Mouse (Mus musculus) forebrain, postnatal 0 days (tissue): Measurements from ENCODE around the gene Defb36. TPM values are rescaled to one million over a fixed set of nuclear protein-coding genes. Genes with fewer than 3 reads are reported as not detected.

Experiments used
- ATAC-seq: fragments of 200-750 bp; cut with Nextera tagmentation; 2 replicates; pipeline ENCODE4 v1.8.0; 2017; ENCODE audit warnings: mild to moderate bottlenecking, moderate library complexity
- DNase-seq: peaks from one replicate; pipeline ENCODE4 v3.0.0-alpha.2; 2015
- H3K27ac ChIP-seq: fragments of 300-500 bp; sonication (generic); 2 replicates; pipeline ENCODE4 v1.5.1; 2014; ENCODE audit warnings: low read depth, mild to moderate bottlenecking, antibody characterized with exemption, low read length, moderate library complexity, mixed read lengths
- H3K27me3 ChIP-seq: fragments of 300-500 bp; sonication (generic); 2 replicates; pipeline ENCODE4 v1.6.1; 2014; ENCODE audit warnings: mild to moderate bottlenecking, low read length, mixed read lengths; ENCODE audit not compliant: insufficient read depth
- H3K36me3 ChIP-seq: fragments of 300-500 bp; sonication (generic); 2 replicates; pipeline ENCODE4 v1.6.1; 2014; ENCODE audit warnings: mild to moderate bottlenecking, moderate library complexity; ENCODE audit not compliant: insufficient read depth
- H3K4me1 ChIP-seq: fragments of 300-500 bp; sonication (generic); 2 replicates; pipeline ENCODE4 v1.6.1; 2014; ENCODE audit warnings: antibody characterized with exemption; ENCODE audit not compliant: insufficient read depth
- H3K4me2 ChIP-seq: fragments of 300-500 bp; sonication (generic); 2 replicates; pipeline ENCODE4 v1.6.1; 2014; ENCODE audit warnings: low read depth, mild to moderate bottlenecking, moderate library complexity
- H3K4me3 ChIP-seq: fragments of 300-500 bp; sonication (generic); 2 replicates; pipeline ENCODE4 v1.5.1; 2014; ENCODE audit warnings: low read depth, low read length, mixed read lengths
- H3K9ac ChIP-seq: fragments of 300-500 bp; sonication (generic); 2 replicates; pipeline ENCODE4 v1.6.1; 2014; ENCODE audit warnings: mild to moderate bottlenecking
- H3K9me3 ChIP-seq: fragments of 300-500 bp; sonication (generic); 2 replicates; pipeline ENCODE4 v1.6.1; 2016; ENCODE audit warnings: low read length
- CTCF ChIP-seq: sonication (generic); IDR thresholded peaks from 2 replicates; pipeline ENCODE4 v1.5.1; 2016; ENCODE audit warnings: antibody characterized with exemption, control low read depth, low read depth
- WGBS: fragments of 180-500 bp; shearing (Covaris S2); extraction: QIAGEN DNeasy Blood & Tissue Kit; methylation state at CpG from one replicate; pipeline ENCODE4 v1.1.7; 2014; 5-methylcytosine and 5-hydroxymethylcytosine counted together
- polyA plus RNA-seq: library from polyadenylated mRNA; unstranded; fragments of >200 nt; fragmentation: Nextera tagmentation; extraction: Ambion mirVana; gene quantifications from 2 replicates; pipeline ENCODE4 v1.2.1, GENCODE M21; 2015
- total RNA-seq: library from RNA; depleted of rRNA; stranded (reverse); fragments of >200 nt; gene quantifications from 2 replicates; pipeline ENCODE4 v1.2.3, GENCODE M21; 2014

Gene Defb36
- total and polyA plus RNA-seq, 2 experiments from 2014 or later: not detected

GRCm38 (mm10) chr2:152628066-152628465 lies 23.9 kb downstream of the Defb36 start:
- 45% methylated on average over 17 of the region's 17 CpGs for WGBS
- ATAC-seq (no peak), DNase-seq (no peak)
- Histone ChIP-seq H3K9ac (no peak overlapping the region), H3K4me1 (peaks cover 10% of the 10 kb centered on the region; the same call in 1 of the 2 replicates), H3K4me2 (no peak overlapping the region), H3K4me3 (no peak overlapping the region), H3K27ac (no peak overlapping the region), H3K36me3 (no peaks in the 10 kb centered on the region), H3K27me3 (peaks cover 26% of the 10 kb centered on the region), H3K9me3 (no peaks in the 10 kb centered on the region)
- no peak for TF ChIP-seq CTCF

- ATAC-seq: no peak
- no peak for DNase-seq
- H3K4me1 ChIP-seq: peaks cover 10% of the 10 kb centered on the region; the same call in 1 of the 2 replicates
- no peak overlapping the region for H3K27ac ChIP-seq
- no peaks in the 10 kb centered on the region for H3K36me3 ChIP-seq
- 59% methylated on average over 3 of the region's 3 CpGs for WGBS
- H3K4me3 ChIP-seq: no peak overlapping the region
- no peak overlapping the region for H3K9ac ChIP-seq
- no peaks in the 10 kb centered on the region for H3K9me3 ChIP-seq
- TF ChIP-seq CTCF: no peak
- no peak overlapping the region for H3K4me2 ChIP-seq
- H3K27me3 ChIP-seq: peaks cover 26% of the 10 kb centered on the region
Observed at GRCm38 (mm10) chr2:152629239-152629638, 25.1 kb downstream of the Defb36 start.

DNA sequence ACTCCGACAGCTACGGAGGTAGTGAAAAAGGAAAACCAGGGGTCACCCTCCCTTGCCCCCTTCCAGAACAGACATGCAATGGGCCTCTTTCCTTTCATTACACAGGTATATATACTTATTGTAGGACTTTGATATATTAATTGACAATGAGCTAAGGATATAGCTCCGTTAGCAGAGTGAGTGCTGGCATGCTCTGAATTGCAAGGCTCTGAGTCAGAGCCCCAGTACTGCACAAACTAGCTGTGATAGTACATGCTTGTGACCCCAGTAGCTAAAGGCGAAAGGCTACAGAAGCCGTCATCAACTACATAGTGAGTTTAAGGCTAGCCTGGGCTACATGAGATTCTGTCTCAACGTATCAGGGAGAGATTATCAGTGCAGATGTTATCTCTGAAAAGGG lies 25.8 kb downstream of the Defb36 start:
- Histone ChIP-seq H3K4me2 (no peak overlapping the region), H3K4me3 (no peak overlapping the region), H3K36me3 (no peaks in the 10 kb centered on the region), H3K9ac (no peak overlapping the region), H3K27ac (no peak overlapping the region), H3K9me3 (no peaks in the 10 kb centered on the region), H3K4me1 (peaks cover 10% of the 10 kb centered on the region; the same call in 1 of the 2 replicates), H3K27me3 (peaks cover 26% of the 10 kb centered on the region)
- WGBS: 90% methylated on average over 6 of the region's 6 CpGs
- TF ChIP-seq CTCF: no peak
- no peak for ATAC-seq
- DNase-seq: no peak

DNA sequence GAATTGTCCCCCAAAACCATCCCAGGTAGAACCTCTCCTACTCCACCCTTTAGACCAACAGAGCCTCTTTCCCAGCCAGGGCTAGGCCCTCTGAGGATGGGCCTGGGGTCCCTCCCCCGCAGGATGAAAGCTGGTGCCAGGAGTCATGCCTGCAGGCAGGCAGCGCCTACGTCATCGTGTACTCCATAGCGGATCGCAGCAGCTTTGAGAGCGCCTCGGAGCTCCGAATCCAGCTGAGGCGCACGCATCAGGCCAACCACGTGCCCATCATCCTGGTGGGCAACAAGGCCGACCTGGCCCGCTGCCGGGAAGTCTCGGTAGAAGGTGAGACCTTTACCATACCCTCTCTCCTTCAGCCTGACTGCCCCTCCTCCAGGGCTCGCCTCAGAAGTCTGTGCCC lies 29.2 kb downstream of the Defb36 start:
- Histone ChIP-seq H3K4me2 (peak overlapping the region; percentile 33), H3K4me3 (no peak overlapping the region), H3K9ac (no peak overlapping the region), H3K27ac (no peak overlapping the region), H3K9me3 (no peaks in the 10 kb centered on the region), H3K4me1 (no peaks in the 10 kb centered on the region), H3K27me3 (peaks cover 8% of the 10 kb centered on the region), H3K36me3 (no peaks in the 10 kb centered on the region)
- DNase-seq: peak; percentile 36
- 44% methylated on average over 17 of the region's 17 CpGs for WGBS
- no peak for TF ChIP-seq CTCF
- peak; percentile 58; the same call in 1 of the 2 replicates for ATAC-seq

DNA sequence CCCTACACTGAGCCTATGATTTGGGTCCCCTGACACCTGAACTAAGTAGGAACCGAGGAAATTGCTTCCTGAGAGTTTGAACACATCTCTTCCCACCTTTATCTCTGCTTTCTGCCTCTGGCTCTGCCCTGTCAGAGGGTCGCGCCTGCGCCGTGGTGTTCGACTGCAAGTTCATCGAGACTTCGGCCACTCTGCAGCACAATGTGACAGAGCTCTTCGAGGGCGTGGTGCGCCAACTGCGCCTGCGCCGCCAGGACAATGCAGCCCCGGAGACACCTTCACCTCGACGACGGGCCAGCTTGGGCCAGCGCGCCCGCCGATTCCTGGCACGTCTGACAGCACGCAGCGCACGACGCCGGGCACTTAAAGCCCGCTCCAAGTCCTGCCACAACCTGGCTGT lies 30.2 kb downstream of the Defb36 start:
- no peak for DNase-seq
- no peak for ATAC-seq
- Histone ChIP-seq H3K4me1 (no peaks in the 10 kb centered on the region), H3K4me3 (no peak overlapping the region), H3K9ac (no peak overlapping the region), H3K36me3 (no peaks in the 10 kb centered on the region), H3K27ac (no peak overlapping the region), H3K9me3 (no peaks in the 10 kb centered on the region), H3K27me3 (no peaks in the 10 kb centered on the region), H3K4me2 (no peak overlapping the region)
- TF ChIP-seq CTCF: no peak
- WGBS: 71% methylated on average over 29 of the region's 29 CpGs

GRCm38 (mm10) chr2:152636246-152637005 lies 32.3 kb downstream of the Defb36 start:
- H3K27ac ChIP-seq: no peak overlapping the region
- H3K27me3 ChIP-seq: no peaks in the 10 kb centered on the region
- H3K4me3 ChIP-seq: no peak overlapping the region
- H3K9me3 ChIP-seq: no peaks in the 10 kb centered on the region
- ATAC-seq (no peak), DNase-seq (no peak)
- TF ChIP-seq CTCF: no peak
- no peak overlapping the region for H3K4me2 ChIP-seq
- H3K9ac ChIP-seq: no peak overlapping the region
- H3K4me1 ChIP-seq: no peaks in the 10 kb centered on the region
- no peaks in the 10 kb centered on the region for H3K36me3 ChIP-seq
- WGBS: 82% methylated on average over 23 of the region's 23 CpGs

GRCm38 (mm10) chr2:152637006-152637322 lies 32.8 kb downstream of the Defb36 start:
- Histone ChIP-seq H3K4me3 (no peak overlapping the region), H3K9ac (no peak overlapping the region), H3K36me3 (no peaks in the 10 kb centered on the region), H3K9me3 (no peaks in the 10 kb centered on the region), H3K27ac (no peak overlapping the region), H3K4me2 (no peak overlapping the region), H3K27me3 (no peaks in the 10 kb centered on the region), H3K4me1 (no peaks in the 10 kb centered on the region)
- no peak for TF ChIP-seq CTCF
- 85% methylated on average over 6 of the region's 6 CpGs for WGBS
- ATAC-seq (no peak), DNase-seq (no peak)
